Mouse (Mus musculus): ENCODE measurements around the gene Ap1m1.

DNA sequence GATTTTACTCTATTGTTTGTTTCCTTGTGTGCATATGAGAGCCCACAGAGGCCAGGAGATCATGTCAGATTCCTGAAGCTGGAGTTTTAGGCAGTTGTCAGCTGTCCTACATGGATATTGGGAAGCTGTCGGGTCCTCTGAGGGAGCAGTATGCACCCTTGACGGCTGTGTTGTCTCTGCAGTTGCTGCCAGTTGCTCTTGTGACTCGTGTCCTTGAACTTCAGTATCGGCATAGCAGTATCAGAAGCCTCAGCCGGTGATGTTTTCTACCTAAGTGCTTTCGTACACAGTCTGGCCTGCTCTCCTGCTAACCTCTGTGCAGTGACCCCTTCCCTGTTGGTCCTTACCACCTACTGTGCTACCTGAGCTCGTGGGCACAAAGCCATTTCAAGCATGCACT lies 23.6 kb downstream of the Ap1m1 start:
- TF ChIP-seq CTCF (IDR thresholded peaks at IDR 0.05; ENCODE audit: low read depth, low read length) (no peak), GATA1 (IDR thresholded peaks at IDR 0.05; ENCODE audit: borderline replicate concordance, low read length) (no peak), GATA2 (IDR thresholded peaks at IDR 0.05; ENCODE audit: borderline replicate concordance, low read depth, low read length) (no peak), TAL1 (conservative IDR thresholded peaks at IDR 0.05; ENCODE audit: low read depth, low read length) (no peak)

Measured in G1E (cell line).